Mouse (Mus musculus) brain, embryonic 14.5 days (tissue): ENCODE data around the gene Mthfd2. TPM values are rescaled to one million over a fixed set of nuclear protein-coding genes. Genes with fewer than 3 reads are reported as not detected.
"Not testable (repeated sequence)": the region's sequence is repeated elsewhere in the genome, so short reads cannot be mapped to it uniquely, and the experiment has no call there.

Source experiments
- DNase-seq: peaks from one replicate; pipeline ENCODE4 v3.0.0-alpha.2; 2011; ENCODE audit warnings: low read depth
- CTCF ChIP-seq: fragments of 200-500 bp; IDR thresholded peaks from 2 replicates; pipeline ENCODE4 v1.5.1; 2012; ENCODE audit warnings: inconsistent platforms, mild to moderate bottlenecking, moderate library complexity, borderline replicate concordance; ENCODE audit not compliant: insufficient read depth, insufficient read length; ENCODE audit errors: extremely low read depth
- POLR2A ChIP-seq: fragments of 200-500 bp; IDR thresholded peaks from 2 replicates; pipeline ENCODE4 v1.6.1; 2012; ENCODE audit warnings: mild to moderate bottlenecking, inconsistent platforms, borderline replicate concordance; ENCODE audit not compliant: poor library complexity, insufficient read depth, insufficient read length, severe bottlenecking; ENCODE audit errors: extremely low read depth
- polyA plus RNA-seq: library from polyadenylated mRNA; depleted of rRNA; stranded (reverse); fragments of >200 nt; gene quantifications from 2 replicates; pipeline ENCODE4 v1.2.3, GENCODE M21; 2012

Mthfd2 gene
- polyA plus RNA-seq, 1 experiment: 19.6 TPM

DNA sequence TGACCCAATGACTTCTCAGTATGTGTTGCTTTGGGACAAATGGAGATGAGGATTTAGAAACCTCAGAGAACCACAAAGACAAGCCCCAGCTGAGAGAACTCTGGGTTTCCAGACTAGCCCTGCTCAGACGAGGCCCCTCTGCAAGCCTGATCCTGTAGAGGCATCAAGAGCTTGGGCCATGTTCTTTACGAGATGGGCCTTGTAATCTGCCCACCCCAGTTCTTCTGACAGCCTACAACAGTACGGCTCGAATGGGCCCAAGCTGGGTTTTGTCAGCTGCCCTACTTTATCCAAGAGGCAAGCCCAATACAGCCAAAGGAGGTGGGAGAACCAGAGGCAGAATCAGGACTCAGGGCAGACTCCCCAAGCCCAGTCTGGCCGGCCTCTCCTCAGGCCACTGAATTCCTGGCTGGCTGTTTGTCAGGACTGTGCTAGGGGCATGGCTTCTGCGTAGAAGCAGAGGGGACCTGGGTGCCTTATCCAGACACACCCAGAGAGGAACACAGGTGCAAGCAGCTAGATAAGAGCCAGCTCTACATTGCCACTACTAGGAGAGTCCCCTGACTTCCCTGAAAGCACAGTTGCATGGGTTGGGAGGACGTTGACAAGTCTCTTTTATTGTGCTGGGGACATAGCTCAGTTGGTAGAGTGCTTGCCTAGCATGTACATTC lies 25.9 kb upstream of the Mthfd2 start:
- TF ChIP-seq CTCF (no peak), POLR2A (no peak)
- DNase-seq: no peak

- DNase-seq: no peak
- no peak for TF ChIP-seq CTCF
- TF ChIP-seq POLR2A: no peak
Observed at GRCm38 (mm10) chr6:83350851-83351405, 25.2 kb upstream of the Mthfd2 start.

DNA sequence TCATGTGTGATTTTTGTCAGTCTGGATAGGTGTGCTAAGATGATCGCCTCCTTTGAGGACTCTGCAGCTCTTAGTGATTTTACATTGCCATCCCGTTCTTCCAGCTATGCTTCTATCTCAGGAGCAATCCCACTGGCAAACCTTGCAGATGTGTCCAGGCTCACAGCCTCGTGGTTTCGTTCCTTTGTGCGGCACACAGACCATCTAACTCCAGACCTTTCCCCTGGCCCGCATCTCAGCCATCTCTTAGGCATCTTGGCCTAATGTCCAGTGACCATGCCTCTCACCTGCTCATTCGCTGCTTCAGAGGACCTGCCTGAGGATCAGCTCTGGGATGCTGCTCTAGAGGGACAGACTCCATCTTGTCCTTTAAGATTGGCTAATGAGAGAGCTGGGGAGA lies 24.5 kb upstream of the Mthfd2 start:
- DNase-seq: no peak
- TF ChIP-seq POLR2A: no peak

DNA sequence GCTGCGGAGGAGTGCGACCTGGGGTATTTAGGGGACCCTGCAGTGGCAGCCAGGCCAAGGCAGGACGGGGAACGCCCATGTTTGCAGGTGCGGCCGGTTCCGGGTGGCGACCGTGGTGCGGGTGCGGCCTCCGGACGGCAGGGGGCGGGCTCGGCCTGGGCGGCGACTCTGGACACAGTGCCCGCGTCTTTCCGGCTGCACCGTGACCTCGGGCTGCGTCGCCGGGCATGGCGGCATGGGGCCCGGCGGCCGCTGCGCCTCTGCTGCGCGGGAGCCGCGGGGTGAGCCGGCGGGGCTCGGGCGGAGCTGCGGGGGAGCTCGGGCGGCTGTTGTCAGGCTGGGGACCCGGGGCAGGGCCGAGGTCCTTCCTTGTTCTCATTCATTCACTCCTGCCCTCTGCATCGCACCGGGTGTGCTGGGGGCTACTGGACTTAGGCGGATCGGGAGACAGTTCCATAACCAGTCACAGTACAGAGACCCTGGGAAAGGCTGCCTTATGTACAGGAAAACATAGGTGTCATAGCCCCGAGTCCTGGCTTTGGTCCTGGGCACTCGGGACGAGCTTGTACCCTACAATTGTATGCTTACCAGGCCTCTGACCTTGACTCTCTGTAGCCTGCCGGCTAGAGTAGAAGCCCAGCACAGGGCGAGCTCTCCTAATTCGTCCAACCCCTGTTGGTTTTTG lies 23.7 kb upstream of the Mthfd2 start:
- DNase-seq: peak; percentile 82
- TF ChIP-seq POLR2A (peak; percentile 96), CTCF (peak; percentile 82)

GRCm38 (mm10) chr6:83348873-83349272 lies 23.2 kb upstream of the Mthfd2 start, which contains the start of gene Bola3:
TSS of gene Bola3 (plus strand) at chr6:83349147.
- no peak for DNase-seq
- TF ChIP-seq POLR2A (no peak), CTCF (no peak)

- no peak for DNase-seq
- TF ChIP-seq CTCF: no peak
- TF ChIP-seq POLR2A: no peak
Observed at GRCm38 (mm10) chr6:83347916-83348315, 22.2 kb upstream of the Mthfd2 start.

DNA sequence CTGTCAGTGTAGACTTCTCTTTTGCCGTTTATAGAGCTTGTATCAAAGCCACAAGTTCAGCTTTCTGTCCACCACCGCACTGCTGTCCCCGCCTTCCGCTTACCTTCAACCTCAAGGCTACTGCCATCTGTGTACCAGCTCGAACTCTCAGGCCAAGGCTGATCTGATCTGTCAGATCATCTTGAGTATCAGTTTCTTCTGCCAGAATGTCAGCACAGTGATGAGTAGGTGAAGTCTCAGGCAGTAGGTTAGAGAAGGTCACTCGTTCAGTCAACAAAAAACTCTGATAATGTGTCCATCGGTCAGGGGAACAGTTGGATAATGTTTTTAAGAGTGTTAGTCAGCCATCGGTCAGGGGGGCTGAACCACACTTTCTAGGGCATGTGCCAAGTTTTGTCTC lies 19.6 kb upstream of the Mthfd2 start:
- not testable (repeated sequence) for DNase-seq

DNA sequence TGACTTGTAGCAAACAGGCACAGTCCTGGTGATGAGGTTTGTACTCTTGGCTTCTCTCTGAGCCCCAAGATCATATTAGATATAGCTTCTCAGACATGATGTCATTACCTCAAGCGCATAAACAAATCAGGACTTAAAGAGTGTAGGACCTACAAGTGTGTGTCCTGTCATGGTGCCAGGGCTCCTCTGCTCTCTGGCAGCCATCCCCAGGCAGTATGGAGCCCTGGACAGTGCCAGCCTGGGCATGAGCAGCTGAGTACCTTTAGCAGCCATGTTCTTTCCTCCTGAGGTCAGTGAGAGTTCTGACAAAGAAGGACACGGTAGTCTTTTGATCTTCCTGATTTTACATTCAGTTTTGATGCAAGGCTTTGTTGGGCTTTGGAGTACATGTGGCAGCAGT lies 17.2 kb upstream of the Mthfd2 start:
- TF ChIP-seq POLR2A: no peak
- no peak for TF ChIP-seq CTCF
- DNase-seq: no peak

- no peak for DNase-seq
- TF ChIP-seq POLR2A (no peak), CTCF (no peak)
Observed at GRCm38 (mm10) chr6:83341387-83341786, 15.7 kb upstream of the Mthfd2 start.

DNA sequence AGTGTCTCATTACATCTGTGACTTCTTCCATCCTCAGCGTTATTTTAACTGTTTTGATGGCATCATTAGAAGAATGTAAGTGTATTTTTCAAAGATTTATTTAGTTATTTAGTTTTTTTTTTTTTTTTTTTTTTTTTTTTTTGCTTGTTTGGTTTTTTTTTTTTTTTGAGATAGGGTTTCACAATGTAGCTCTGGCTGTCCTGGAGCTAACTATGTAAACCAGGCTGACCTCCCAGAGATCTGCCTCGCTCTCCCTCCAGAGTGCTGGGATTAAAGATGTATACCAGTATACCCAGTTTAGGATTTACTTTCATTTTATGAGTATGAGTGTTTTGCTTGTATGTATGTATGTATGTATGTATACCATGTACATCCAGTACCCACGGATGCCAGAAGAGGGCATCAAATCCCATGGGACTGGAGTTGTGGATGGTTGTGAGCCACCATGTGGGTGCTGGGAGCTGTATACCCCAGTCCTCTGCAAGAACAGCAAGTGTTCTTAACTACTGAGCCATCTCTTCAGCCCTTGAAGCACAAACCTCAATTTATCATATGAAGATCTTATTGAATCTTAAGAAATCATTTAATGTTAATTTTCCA lies 2.0 kb upstream of the Mthfd2 start:
- no peak for TF ChIP-seq POLR2A
- no peak for TF ChIP-seq CTCF
- DNase-seq: no peak

GRCm38 (mm10) chr6:83326761-83327160 lies 1.1 kb upstream of the Mthfd2 start:
- TF ChIP-seq CTCF (no peak), POLR2A (no peak)
- DNase-seq: no peak

- TF ChIP-seq POLR2A (no peak), CTCF (no peak)
- DNase-seq: no peak
Observed at GRCm38 (mm10) chr6:83326394-83326736, 657 bp upstream of the Mthfd2 start.
